Mouse (Mus musculus) telencephalon, adult 2 months (tissue): ENCODE measurements around the gene Susd6.

Source experiments
- DNase-seq: peaks from one replicate; pipeline ENCODE4 v3.0.0-alpha.2; 2011; ENCODE audit warnings: low read depth, low spot score

The Susd6 gene

DNA sequence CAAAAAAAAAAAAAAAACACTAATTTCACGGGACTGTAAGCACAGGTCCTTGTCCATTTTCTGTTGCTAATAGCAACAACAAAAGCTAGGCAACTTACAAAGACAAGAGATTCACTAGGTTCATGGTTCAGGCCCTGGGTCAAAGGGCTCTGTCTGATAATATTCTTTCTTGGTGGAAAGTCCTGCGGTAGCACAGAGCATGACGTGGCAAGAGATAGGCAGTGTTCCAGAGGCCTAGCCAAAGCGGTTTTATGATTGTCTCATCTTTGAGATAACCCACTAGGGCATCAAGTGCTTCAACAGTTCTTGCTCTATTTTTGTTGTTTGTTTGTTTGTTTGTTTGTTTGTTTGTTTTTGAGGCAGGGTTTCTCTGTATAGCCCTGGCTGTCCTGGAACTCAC is 136.2 kb downstream of the Susd6 start:
- no peak for DNase-seq

- no peak for DNase-seq
Observed at GRCm38 (mm10) chr12:80927518-80927917, 137.2 kb downstream of the Susd6 start.

DNA sequence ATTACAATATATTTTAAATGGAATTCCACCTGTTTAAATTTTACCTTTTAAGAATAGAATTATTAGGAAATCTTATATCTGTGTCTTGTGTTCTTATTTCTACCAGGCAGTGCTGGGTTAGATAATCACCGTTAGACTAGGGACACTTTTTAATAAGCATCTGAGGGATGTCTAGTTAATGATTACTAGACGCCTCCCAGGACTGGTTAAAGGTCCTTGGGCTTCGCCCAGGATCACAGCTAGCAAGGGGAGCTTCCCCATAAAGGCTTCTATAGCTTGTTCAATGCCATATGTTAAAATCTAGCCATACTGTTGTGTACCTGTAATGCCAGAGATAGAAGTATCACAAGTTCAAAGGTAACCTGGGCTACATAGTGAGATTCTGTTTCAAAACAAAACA is 138.6 kb downstream of the Susd6 start:
- DNase-seq = no peak

- no peak for DNase-seq
Observed at GRCm38 (mm10) chr12:80930141-80930540, 139.8 kb downstream of the Susd6 start.
